Mouse (Mus musculus): Measurements from ENCODE around the gene 1700025B11Rik. TPM values are rescaled to one million over a fixed set of nuclear protein-coding genes. Genes with fewer than 3 reads are reported as not detected.
"Not testable (repeated sequence)": the region's sequence is repeated elsewhere in the genome, so short reads cannot be mapped to it uniquely, and the experiment has no call there.

The 1700025B11Rik gene
- polyA plus RNA-seq, 1 experiment from 2014 or later = not detected

GRCm38 (mm10) chr15:77579311-77579710 is 17.6 kb upstream of the 1700025B11Rik start:
- no peak for ATAC-seq (ENCODE audit: low FRiP score)
- no peak overlapping the region for H3K4me2 ChIP-seq (replicated peaks)
- H3K9me3 ChIP-seq (ENCODE audit: control insufficient read depth, low read length) = 0 out of 2 replicates have a peak, but pooled peaks cover 5% of the 10 kb centered on the region
- H3K9ac ChIP-seq = no peak overlapping the region
- no peak for DNase-seq (ENCODE audit: low spot score)
- H3K4me1 ChIP-seq (replicated peaks; ENCODE audit: control insufficient read depth, insufficient read depth, low read length) = 0 out of 2 replicates have a peak, but pooled peaks cover 4% of the 10 kb centered on the region
- no peak overlapping the region for H3K4me3 ChIP-seq (replicated peaks; ENCODE audit: low read length)
- no peak overlapping the region for H3K27ac ChIP-seq
- H3K36me3 ChIP-seq (replicated peaks; ENCODE audit: control insufficient read depth, insufficient read depth) = no peaks in the 10 kb centered on the region
- no peaks in the 10 kb centered on the region for H3K27me3 ChIP-seq (ENCODE audit: control insufficient read depth, insufficient read depth, low read length)
- 89% methylated on average over 4 of the region's 4 CpGs for WGBS

GRCm38 (mm10) chr15:77578801-77579200 is 17.1 kb upstream of the 1700025B11Rik start:
- Histone ChIP-seq H3K9me3 (ENCODE audit: control insufficient read depth, low read length) (0 out of 2 replicates have a peak, but pooled peaks cover 5% of the 10 kb centered on the region), H3K9ac (no peak overlapping the region), H3K4me2 (replicated peaks) (no peak overlapping the region), H3K4me3 (replicated peaks; ENCODE audit: low read length) (no peak overlapping the region), H3K27me3 (ENCODE audit: control insufficient read depth, insufficient read depth, low read length) (no peaks in the 10 kb centered on the region), H3K4me1 (replicated peaks; ENCODE audit: control insufficient read depth, insufficient read depth, low read length) (0 out of 2 replicates have a peak, but pooled peaks cover 4% of the 10 kb centered on the region), H3K27ac (no peak overlapping the region), H3K36me3 (replicated peaks; ENCODE audit: control insufficient read depth, insufficient read depth) (no peaks in the 10 kb centered on the region)
- ATAC-seq (ENCODE audit: low FRiP score) (no peak), DNase-seq (ENCODE audit: low spot score) (no peak)
- 98% methylated on average over 2 of the region's 2 CpGs for WGBS

GRCm38 (mm10) chr15:77563219-77563618 is 1.5 kb upstream of the 1700025B11Rik start:
- Histone ChIP-seq H3K27ac (no peak overlapping the region), H3K36me3 (replicated peaks; ENCODE audit: control insufficient read depth, insufficient read depth) (no peaks in the 10 kb centered on the region), H3K27me3 (ENCODE audit: control insufficient read depth, insufficient read depth, low read length) (no peaks in the 10 kb centered on the region), H3K9me3 (ENCODE audit: control insufficient read depth, low read length) (no peaks in the 10 kb centered on the region), H3K4me2 (replicated peaks) (no peak overlapping the region), H3K9ac (no peak overlapping the region), H3K4me1 (replicated peaks; ENCODE audit: control insufficient read depth, insufficient read depth, low read length) (no peaks in the 10 kb centered on the region), H3K4me3 (replicated peaks; ENCODE audit: low read length) (no peak overlapping the region)
- ATAC-seq (ENCODE audit: low FRiP score) (no peak), DNase-seq (ENCODE audit: low spot score) (no peak)

- not testable (repeated sequence) for H3K27me3 ChIP-seq (ENCODE audit: control insufficient read depth, insufficient read depth, low read length); H3K4me1 ChIP-seq (replicated peaks; ENCODE audit: control insufficient read depth, insufficient read depth, low read length); DNase-seq (ENCODE audit: low spot score); H3K9ac ChIP-seq; H3K4me2 ChIP-seq (replicated peaks); H3K36me3 ChIP-seq (replicated peaks; ENCODE audit: control insufficient read depth, insufficient read depth); H3K9me3 ChIP-seq (ENCODE audit: control insufficient read depth, low read length); H3K27ac ChIP-seq; H3K4me3 ChIP-seq (replicated peaks; ENCODE audit: low read length); ATAC-seq (ENCODE audit: low FRiP score)
- WGBS = 42% methylated on average over 1 of the region's 1 CpGs
These were observed 22.5 kb downstream of the 1700025B11Rik start for GRCm38 (mm10) chr15:77539221-77539620.

DNA sequence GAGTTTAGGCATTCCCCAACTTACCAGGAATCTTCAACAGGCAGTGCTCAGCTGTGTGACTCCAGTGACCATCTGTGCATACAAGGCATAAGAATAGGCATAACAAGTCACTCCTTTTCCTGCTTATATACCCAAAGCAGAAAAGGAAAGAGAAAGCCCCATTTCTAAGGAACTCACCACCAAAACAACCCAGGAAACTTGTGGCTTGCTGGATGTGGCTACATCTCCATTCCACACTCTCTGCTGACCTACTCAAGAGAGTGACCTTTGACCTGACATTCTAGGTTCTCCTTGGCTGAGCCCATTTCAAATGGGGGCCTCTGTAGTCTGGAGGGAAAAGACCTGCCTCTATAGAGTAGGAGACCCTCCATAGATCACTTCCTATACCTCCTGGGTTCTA is 28.5 kb downstream of the 1700025B11Rik start, which contains the start of gene Apol7c:
Gene Apol7c (minus strand): TSS at position 101 of the 400 bp plus-strand sequence.
- H3K36me3 ChIP-seq (replicated peaks; ENCODE audit: control insufficient read depth, insufficient read depth) = no peaks in the 10 kb centered on the region
- no peaks in the 10 kb centered on the region for H3K4me1 ChIP-seq (replicated peaks; ENCODE audit: control insufficient read depth, insufficient read depth, low read length)
- no peak within 1 kb of the TSS for H3K9ac ChIP-seq
- no peaks in the 10 kb centered on the region for H3K27me3 ChIP-seq (ENCODE audit: control insufficient read depth, insufficient read depth, low read length)
- no peaks in the 10 kb centered on the region for H3K9me3 ChIP-seq (ENCODE audit: control insufficient read depth, low read length)
- H3K4me2 ChIP-seq (replicated peaks) = no peak within 1 kb of the TSS
- no peak within 1 kb of the TSS for H3K27ac ChIP-seq
- DNase-seq (ENCODE audit: low spot score) (no peak), ATAC-seq (ENCODE audit: low FRiP score) (no peak)
- H3K4me3 ChIP-seq (replicated peaks; ENCODE audit: low read length) = no peak within 1 kb of the TSS

GRCm38 (mm10) chr15:77523186-77523843 is 38.4 kb downstream of the 1700025B11Rik start:
- H3K9ac ChIP-seq; H3K36me3 ChIP-seq (replicated peaks; ENCODE audit: control insufficient read depth, insufficient read depth); H3K9me3 ChIP-seq (ENCODE audit: control insufficient read depth, low read length); H3K27me3 ChIP-seq (ENCODE audit: control insufficient read depth, insufficient read depth, low read length); H3K4me3 ChIP-seq (replicated peaks; ENCODE audit: low read length); H3K4me1 ChIP-seq (replicated peaks; ENCODE audit: control insufficient read depth, insufficient read depth, low read length); H3K4me2 ChIP-seq (replicated peaks); ATAC-seq (ENCODE audit: low FRiP score); H3K27ac ChIP-seq: not testable (repeated sequence)
- 13% methylated on average over 6 of the region's 6 CpGs for WGBS
- peak; percentile 60 for DNase-seq (ENCODE audit: low spot score)

- ATAC-seq (ENCODE audit: low FRiP score); H3K4me2 ChIP-seq (replicated peaks); H3K4me1 ChIP-seq (replicated peaks; ENCODE audit: control insufficient read depth, insufficient read depth, low read length); H3K4me3 ChIP-seq (replicated peaks; ENCODE audit: low read length); DNase-seq (ENCODE audit: low spot score); H3K27me3 ChIP-seq (ENCODE audit: control insufficient read depth, insufficient read depth, low read length); H3K27ac ChIP-seq; H3K9ac ChIP-seq; H3K9me3 ChIP-seq (ENCODE audit: control insufficient read depth, low read length); H3K36me3 ChIP-seq (replicated peaks; ENCODE audit: control insufficient read depth, insufficient read depth): not testable (repeated sequence)
- 81% methylated on average over 4 of the region's 4 CpGs for WGBS
These were observed 41.1 kb downstream of the 1700025B11Rik start for GRCm38 (mm10) chr15:77520596-77520995.

Other genes with a start within 250 kb of the 1700025B11Rik start
- gene Apol7a, start 162.8 kb downstream of the 1700025B11Rik start, polyA plus RNA-seq (2014; fragmentation: Nextera tagmentation; extraction: Ambion mirVana) = not detected in 2 replicates
- 0.26 TPM in 1 of 2 replicates, not detected in the other for gene Apol9a, start 150.8 kb downstream of the 1700025B11Rik start, polyA plus RNA-seq (2014; fragmentation: Nextera tagmentation; extraction: Ambion mirVana)
- not detected in 2 replicates for gene Apol7b, start 114.4 kb downstream of the 1700025B11Rik start, polyA plus RNA-seq (2014; fragmentation: Nextera tagmentation; extraction: Ambion mirVana)
- not detected in 2 replicates for gene Apol10a, start 84.8 kb downstream of the 1700025B11Rik start, polyA plus RNA-seq (2014; fragmentation: Nextera tagmentation; extraction: Ambion mirVana)
- gene Apol11a, start 53.6 kb downstream of the 1700025B11Rik start, polyA plus RNA-seq (2014; fragmentation: Nextera tagmentation; extraction: Ambion mirVana) = not detected in 2 replicates
- gene Apol7c, start 28.6 kb downstream of the 1700025B11Rik start, polyA plus RNA-seq (2014; fragmentation: Nextera tagmentation; extraction: Ambion mirVana) = not detected in 2 replicates
- 0.09 TPM in 1 of 2 replicates, not detected in the other for gene Apol10b, start 34.2 kb upstream of the 1700025B11Rik start, polyA plus RNA-seq (2014; fragmentation: Nextera tagmentation; extraction: Ambion mirVana)
- gene Gm36245, start 37.4 kb upstream of the 1700025B11Rik start, polyA plus RNA-seq (2014; fragmentation: Nextera tagmentation; extraction: Ambion mirVana) = not detected in 2 replicates
- not detected in 2 replicates for gene Apol11b, start 81.4 kb upstream of the 1700025B11Rik start, polyA plus RNA-seq (2014; fragmentation: Nextera tagmentation; extraction: Ambion mirVana)
- not detected in 2 replicates for gene Apol7e, start 137.0 kb upstream of the 1700025B11Rik start, polyA plus RNA-seq (2014; fragmentation: Nextera tagmentation; extraction: Ambion mirVana)
- gene Apol9b, start 167.1 kb upstream of the 1700025B11Rik start, polyA plus RNA-seq (2014; fragmentation: Nextera tagmentation; extraction: Ambion mirVana) = 0.19 TPM in 1 of 2 replicates, not detected in the other
- gene Apol8, start 195.1 kb upstream of the 1700025B11Rik start, polyA plus RNA-seq (2014; fragmentation: Nextera tagmentation; extraction: Ambion mirVana) = not detected in 2 replicates